Mouse (Mus musculus): Measurements from ENCODE around the gene Eif3l. TPM values are rescaled to one million over a fixed set of nuclear protein-coding genes. Genes with fewer than 3 reads are reported as not detected.
A peak's percentile ranks its signal among the peaks of the same experiment; 100 is the strongest.

Eif3l gene
- total and polyA plus RNA-seq, 2 experiments from 2014 or later, result 179 to 218 TPM

- no peaks in the 10 kb centered on the region for H3K9me3 ChIP-seq (ENCODE audit: low read length)
- DNase-seq (no peak), ATAC-seq (no peak)
- H3K4me3 ChIP-seq (ENCODE audit: low read depth, low read length), result no peak overlapping the region
- H3K36me3 ChIP-seq (ENCODE audit: insufficient read depth), result no peaks in the 10 kb centered on the region
- no peaks in the 10 kb centered on the region for H3K27me3 ChIP-seq (ENCODE audit: insufficient read depth, low read length)
- no peak overlapping the region for H3K4me2 ChIP-seq (ENCODE audit: low read depth)
- H3K4me1 ChIP-seq (ENCODE audit: insufficient read depth), result no peaks in the 10 kb centered on the region; the same call in 1 of the 2 replicates
- 82% methylated on average over 3 of the region's 3 CpGs for WGBS
- no peak overlapping the region for H3K9ac ChIP-seq
- TF ChIP-seq CTCF (IDR thresholded peaks at IDR 0.05; ENCODE audit: low read depth), result no peak
- H3K27ac ChIP-seq (ENCODE audit: low read depth, low read length), result no peak overlapping the region
These were observed 6.6 kb upstream of the Eif3l start for GRCm38 (mm10) chr15:79068416-79068815.

GRCm38 (mm10) chr15:79071117-79072039 is 3.6 kb upstream of the Eif3l start:
- H3K36me3 ChIP-seq (ENCODE audit: insufficient read depth), result no peaks in the 10 kb centered on the region
- no peak overlapping the region for H3K9ac ChIP-seq
- H3K27ac ChIP-seq (ENCODE audit: low read depth, low read length), result no peak overlapping the region
- no peak overlapping the region for H3K4me3 ChIP-seq (ENCODE audit: low read depth, low read length)
- TF ChIP-seq CTCF (IDR thresholded peaks at IDR 0.05; ENCODE audit: low read depth), result peak; percentile 72
- ATAC-seq, result no peak
- no peaks in the 10 kb centered on the region for H3K27me3 ChIP-seq (ENCODE audit: insufficient read depth, low read length)
- H3K4me1 ChIP-seq (ENCODE audit: insufficient read depth), result peaks cover 9% of the 10 kb centered on the region
- DNase-seq, result peak; percentile 29
- 67% methylated on average over 5 of the region's 5 CpGs for WGBS
- no peak overlapping the region for H3K4me2 ChIP-seq (ENCODE audit: low read depth)
- no peaks in the 10 kb centered on the region for H3K9me3 ChIP-seq (ENCODE audit: low read length)

GRCm38 (mm10) chr15:79073752-79074151 is 1.2 kb upstream of the Eif3l start:
- Histone ChIP-seq H3K27ac (ENCODE audit: low read depth, low read length) (no peak overlapping the region), H3K4me2 (ENCODE audit: low read depth) (no peak overlapping the region), H3K4me3 (ENCODE audit: low read depth, low read length) (no peak overlapping the region), H3K4me1 (ENCODE audit: insufficient read depth) (peaks cover 9% of the 10 kb centered on the region), H3K9ac (no peak overlapping the region), H3K9me3 (ENCODE audit: low read length) (no peaks in the 10 kb centered on the region), H3K27me3 (ENCODE audit: insufficient read depth, low read length) (no peaks in the 10 kb centered on the region), H3K36me3 (ENCODE audit: insufficient read depth) (peaks cover 23% of the 10 kb centered on the region)
- DNase-seq (no peak), ATAC-seq (no peak)
- no peak for TF ChIP-seq CTCF (IDR thresholded peaks at IDR 0.05; ENCODE audit: low read depth)

- no peak for DNase-seq
- H3K4me1 ChIP-seq (ENCODE audit: insufficient read depth), result peaks cover 9% of the 10 kb centered on the region
- peak overlapping the region; percentile 50 for H3K27ac ChIP-seq (ENCODE audit: low read depth, low read length)
- no peaks in the 10 kb centered on the region for H3K27me3 ChIP-seq (ENCODE audit: insufficient read depth, low read length)
- peak overlapping the region; percentile 81 for H3K4me2 ChIP-seq (ENCODE audit: low read depth)
- 30% methylated on average over 10 of the region's 10 CpGs for WGBS
- no peaks in the 10 kb centered on the region for H3K9me3 ChIP-seq (ENCODE audit: low read length)
- H3K36me3 ChIP-seq (ENCODE audit: insufficient read depth), result peaks cover 30% of the 10 kb centered on the region
- ATAC-seq, result no peak
- H3K4me3 ChIP-seq (ENCODE audit: low read depth, low read length), result peak overlapping the region; percentile 70
- H3K9ac ChIP-seq, result peak overlapping the region; percentile 68; the same call in 1 of the 2 replicates
- no peak for TF ChIP-seq CTCF (IDR thresholded peaks at IDR 0.05; ENCODE audit: low read depth)
These were observed 533 bp upstream of the Eif3l start for GRCm38 (mm10) chr15:79074446-79074845.

- Histone ChIP-seq H3K9me3 (ENCODE audit: low read length) (no peaks in the 10 kb centered on the region), H3K4me3 (ENCODE audit: low read depth, low read length) (peak overlapping the region; percentile 70), H3K36me3 (ENCODE audit: insufficient read depth) (peaks cover 41% of the 10 kb centered on the region), H3K27ac (ENCODE audit: low read depth, low read length) (peak overlapping the region; percentile 66; the same call in 1 of the 2 replicates), H3K9ac (peak overlapping the region; percentile 68), H3K27me3 (ENCODE audit: insufficient read depth, low read length) (no peaks in the 10 kb centered on the region), H3K4me1 (ENCODE audit: insufficient read depth) (peaks cover 9% of the 10 kb centered on the region), H3K4me2 (ENCODE audit: low read depth) (peak overlapping the region; percentile 81)
- no peak for TF ChIP-seq CTCF (IDR thresholded peaks at IDR 0.05; ENCODE audit: low read depth)
- ATAC-seq, result no peak
- no peak for DNase-seq
- 43% methylated on average over 15 of the region's 15 CpGs for WGBS
These were observed 833 bp downstream of the Eif3l start for GRCm38 (mm10) chr15:79075658-79076365.

GRCm38 (mm10) chr15:79079567-79079966 is 4.6 kb downstream of the Eif3l start:
- Histone ChIP-seq H3K9ac (no peak overlapping the region), H3K27me3 (ENCODE audit: insufficient read depth, low read length) (no peaks in the 10 kb centered on the region), H3K27ac (ENCODE audit: low read depth, low read length) (no peak overlapping the region), H3K4me2 (ENCODE audit: low read depth) (no peak overlapping the region), H3K4me3 (ENCODE audit: low read depth, low read length) (no peak overlapping the region), H3K9me3 (ENCODE audit: low read length) (no peaks in the 10 kb centered on the region), H3K36me3 (ENCODE audit: insufficient read depth) (peaks cover 78% of the 10 kb centered on the region), H3K4me1 (ENCODE audit: insufficient read depth) (peaks cover 6% of the 10 kb centered on the region)
- ATAC-seq (no peak), DNase-seq (no peak)
- TF ChIP-seq CTCF (IDR thresholded peaks at IDR 0.05; ENCODE audit: low read depth), result no peak
- WGBS, result 97% methylated on average over 7 of the region's 7 CpGs

GRCm38 (mm10) chr15:79092284-79092683 is 17.3 kb downstream of the Eif3l start:
- Histone ChIP-seq H3K9ac (no peak overlapping the region), H3K36me3 (ENCODE audit: insufficient read depth) (peaks cover 75% of the 10 kb centered on the region), H3K9me3 (ENCODE audit: low read length) (no peaks in the 10 kb centered on the region), H3K4me2 (ENCODE audit: low read depth) (no peak overlapping the region), H3K27ac (ENCODE audit: low read depth, low read length) (no peak overlapping the region), H3K27me3 (ENCODE audit: insufficient read depth, low read length) (no peaks in the 10 kb centered on the region), H3K4me3 (ENCODE audit: low read depth, low read length) (no peak overlapping the region), H3K4me1 (ENCODE audit: insufficient read depth) (no peaks in the 10 kb centered on the region)
- DNase-seq, result no peak
- WGBS, result 91% methylated on average over 6 of the region's 6 CpGs
- no peak for ATAC-seq
- no peak for TF ChIP-seq CTCF (IDR thresholded peaks at IDR 0.05; ENCODE audit: low read depth)
